Mouse (Mus musculus) right cerebral cortex, postnatal 10 days (tissue): Measurements from ENCODE around the gene Lamtor4.
"Not testable (repeated sequence)": the region's sequence is repeated elsewhere in the genome, so short reads cannot be mapped to it uniquely, and the experiment has no call there.

ENCODE experiments used
- DNase-seq, 2 experiments: peaks; one replicate each; pipeline ENCODE4 v3.0.0; 2021; ENCODE audit warnings: low spot score in 2 of 2

The Lamtor4 gene

GRCm38 (mm10) chr5:138255353-138256093, at the start of gene Lamtor4:
Gene Lamtor4, plus strand, starts transcription at chr5:138255482.
- DNase-seq, result peak; percentile 98 to 99

GRCm38 (mm10) chr5:138207253-138207652, 48.0 kb upstream of the Lamtor4 start:
- no peak for DNase-seq

DNA sequence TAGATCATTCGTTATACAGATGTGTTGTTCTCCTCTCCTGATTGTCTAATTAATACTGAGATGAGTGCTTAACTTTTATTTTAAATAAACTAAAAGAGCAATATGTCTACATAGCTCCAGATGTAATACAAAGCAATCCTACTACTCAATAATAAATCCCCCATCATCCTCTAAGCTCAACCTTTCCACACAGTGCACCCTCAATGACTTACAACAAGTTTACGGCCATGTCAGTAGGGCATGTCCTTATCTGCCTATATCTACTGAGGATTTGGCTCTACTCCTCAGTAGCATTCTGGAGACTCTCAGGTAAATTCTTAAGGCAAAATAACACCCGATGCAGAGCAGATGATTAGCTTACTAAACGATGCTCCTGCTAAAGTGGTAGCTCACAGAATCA, 47.4 kb upstream of the Lamtor4 start:
- no peak for DNase-seq

GRCm38 (mm10) chr5:138216632-138217031, 38.6 kb upstream of the Lamtor4 start:
- not testable (repeated sequence) for DNase-seq

- DNase-seq, result no peak
These were observed 35.4 kb upstream of the Lamtor4 start for GRCm38 (mm10) chr5:138219864-138220263.

DNA sequence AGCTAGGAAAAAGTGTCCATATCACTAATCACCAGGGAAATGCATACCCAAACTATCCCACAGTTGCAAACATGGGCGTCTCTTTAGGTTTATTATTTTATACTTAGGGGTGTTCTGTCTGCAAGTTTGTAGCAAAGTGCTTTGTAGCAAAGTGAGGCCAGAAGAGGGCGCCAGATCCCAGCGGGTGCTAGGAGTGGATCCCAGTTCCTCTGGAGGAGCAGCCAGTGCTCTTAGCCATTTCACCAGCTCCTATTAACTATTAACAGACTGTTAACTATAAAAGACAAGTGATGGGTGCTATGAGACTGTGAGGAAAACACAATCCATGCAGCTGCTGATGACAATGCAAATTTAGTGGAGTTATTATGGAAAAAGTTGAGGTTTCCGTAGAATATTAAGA, 33.2 kb upstream of the Lamtor4 start:
- DNase-seq, result peak; percentile 73 to 89

DNA sequence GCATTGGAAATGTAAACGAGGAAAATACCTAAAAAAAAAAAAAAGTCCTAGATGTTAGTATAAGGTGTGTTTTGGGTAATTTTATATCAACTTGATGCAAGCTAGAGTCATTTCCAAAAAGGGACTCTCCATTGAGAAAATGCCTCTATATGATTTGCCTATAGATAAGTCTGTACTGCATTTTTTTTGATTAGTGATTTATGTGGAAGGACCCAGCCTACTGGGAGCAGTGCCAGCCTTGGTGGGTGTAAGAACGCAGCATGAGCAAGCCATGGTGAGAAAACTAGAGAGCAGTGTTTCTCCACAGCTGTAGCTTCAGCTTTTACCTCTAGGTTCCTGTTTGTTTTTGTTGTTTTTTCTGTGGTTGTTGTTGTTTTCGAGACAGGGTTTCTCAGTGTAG, 32.0 kb upstream of the Lamtor4 start:
- peak; percentile 38 to 51 for DNase-seq

GRCm38 (mm10) chr5:138225700-138226099, 29.6 kb upstream of the Lamtor4 start, which contains the start of gene Nxpe5:
Gene Nxpe5, plus strand, starts transcription at chr5:138225898.
- no peak for DNase-seq

DNA sequence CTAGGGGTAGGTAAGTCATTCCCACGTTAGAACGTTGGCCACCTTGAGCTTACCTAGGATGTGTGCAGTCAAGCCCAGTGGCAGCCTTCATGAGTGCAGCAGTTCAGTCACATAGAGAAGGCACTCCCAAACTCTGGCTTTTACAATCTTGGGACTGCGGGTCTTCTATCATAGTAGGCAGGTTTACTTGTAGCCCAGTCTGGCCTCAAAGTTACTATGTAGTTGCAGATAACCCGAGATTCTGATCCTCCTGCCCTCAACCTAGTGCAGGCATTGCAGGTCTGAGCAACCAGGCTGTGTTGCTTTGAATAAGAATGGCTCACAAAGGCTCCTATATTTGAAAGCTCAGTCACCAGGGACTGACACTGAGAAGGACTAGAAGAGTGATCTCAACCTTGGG, 28.8 kb upstream of the Lamtor4 start:
- DNase-seq, result no peak

GRCm38 (mm10) chr5:138227367-138227766, 27.9 kb upstream of the Lamtor4 start:
- no peak for DNase-seq

- peak in 1 of 2 experiments; percentile 34 for DNase-seq
These were observed 27.3 kb upstream of the Lamtor4 start for GRCm38 (mm10) chr5:138228026-138228425.

DNA sequence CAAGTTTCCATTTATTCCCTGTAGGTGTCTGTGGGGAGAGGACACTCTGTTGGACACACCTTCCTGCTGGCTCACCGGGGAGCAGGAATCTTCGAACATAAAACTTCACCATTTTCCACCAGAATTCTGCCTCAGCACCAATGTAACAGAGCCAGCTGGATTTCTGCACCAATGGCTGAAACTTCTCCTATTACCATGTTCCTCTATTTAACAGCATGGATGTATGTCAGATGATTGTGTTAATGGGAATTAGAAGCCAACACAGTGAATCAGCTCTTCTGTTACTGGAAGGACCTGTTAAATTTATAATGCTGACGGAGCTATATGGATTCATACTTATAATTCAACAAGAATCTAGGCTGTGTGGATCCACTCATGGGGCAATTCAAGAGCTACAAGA, 25.8 kb upstream of the Lamtor4 start:
- DNase-seq, result no peak

DNA sequence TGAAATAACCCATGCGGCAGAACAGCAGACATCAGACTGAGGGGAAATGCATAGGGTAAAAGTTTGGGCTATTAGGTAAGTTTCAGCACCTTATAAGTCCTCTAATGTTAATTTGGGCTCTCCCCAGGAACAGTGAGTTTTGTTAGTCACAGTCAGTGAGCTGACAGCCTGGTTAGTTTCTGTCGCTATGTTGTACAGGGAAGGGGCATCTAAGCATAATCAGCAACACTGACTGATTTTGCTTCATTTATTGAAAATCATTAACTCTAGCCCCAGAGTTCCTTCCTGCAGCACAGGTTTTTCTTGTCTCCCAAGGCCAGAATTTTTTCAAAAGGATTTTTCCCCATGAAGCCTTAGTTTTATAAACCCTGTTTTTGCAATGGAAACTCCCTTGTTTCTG, 21.5 kb upstream of the Lamtor4 start:
- DNase-seq, result no peak

GRCm38 (mm10) chr5:138234224-138234623, 21.1 kb upstream of the Lamtor4 start:
- DNase-seq, result no peak

DNA sequence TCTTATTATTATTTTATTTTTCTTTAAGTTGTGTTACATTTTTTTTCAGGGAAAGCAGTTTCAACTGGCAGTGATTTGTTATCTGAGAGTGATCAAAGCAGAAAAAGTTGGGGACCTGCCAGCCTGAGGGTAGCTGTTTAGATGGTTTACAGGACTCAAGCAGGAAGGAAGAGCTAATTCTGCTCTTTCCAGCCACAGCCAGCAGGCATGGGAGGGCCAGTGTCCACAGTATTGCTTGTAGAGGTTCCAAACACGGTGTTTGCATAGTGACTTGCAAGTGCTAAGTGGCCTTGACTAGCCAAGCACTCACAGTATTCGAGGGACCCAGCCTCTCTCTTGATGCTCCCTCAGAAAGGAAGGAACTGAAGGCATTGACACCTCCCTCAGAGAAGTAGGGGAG, 13.8 kb upstream of the Lamtor4 start:
- DNase-seq, result no peak

- DNase-seq, result no peak
These were observed 4.1 kb upstream of the Lamtor4 start for GRCm38 (mm10) chr5:138251144-138251543.

DNA sequence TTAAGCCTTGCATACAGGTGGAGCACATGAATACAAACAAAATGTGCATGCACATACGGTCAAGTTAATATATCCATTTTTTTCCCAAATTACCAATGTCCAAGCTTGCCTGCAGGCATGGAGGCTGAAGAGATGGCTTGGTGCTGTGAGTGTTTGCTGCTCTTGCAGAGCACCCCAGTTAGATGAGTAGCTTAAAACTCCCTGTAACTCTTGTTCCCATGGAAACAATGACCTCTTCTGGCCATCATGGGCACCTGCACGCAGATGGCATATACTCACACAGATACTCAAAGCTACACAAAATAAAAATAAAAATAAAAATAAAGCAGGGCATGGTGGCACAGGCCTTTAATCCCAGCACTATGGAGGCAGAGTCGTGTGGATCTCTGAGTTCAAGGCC, 2.2 kb upstream of the Lamtor4 start:
- no peak for DNase-seq

DNA sequence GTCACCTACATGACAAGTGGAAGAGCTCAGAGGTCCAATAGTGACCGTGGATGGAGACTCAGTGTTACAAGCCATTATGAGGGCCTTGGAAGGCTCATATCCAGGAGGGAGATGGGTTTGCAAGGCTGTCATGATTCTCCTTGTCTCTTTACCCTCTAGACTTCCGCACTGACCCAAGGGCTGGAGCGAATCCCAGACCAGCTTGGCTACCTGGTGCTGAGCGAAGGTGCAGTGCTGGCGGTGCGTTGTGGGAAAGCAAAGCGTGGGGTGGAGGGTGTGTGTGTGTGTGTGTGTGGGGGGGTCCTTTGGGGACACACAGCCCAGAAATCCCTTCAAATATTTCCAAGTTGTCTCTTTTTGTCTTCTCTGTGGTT, 799 bp downstream of the Lamtor4 start:
- DNase-seq, result peak in 1 of 2 experiments; percentile 40

DNA sequence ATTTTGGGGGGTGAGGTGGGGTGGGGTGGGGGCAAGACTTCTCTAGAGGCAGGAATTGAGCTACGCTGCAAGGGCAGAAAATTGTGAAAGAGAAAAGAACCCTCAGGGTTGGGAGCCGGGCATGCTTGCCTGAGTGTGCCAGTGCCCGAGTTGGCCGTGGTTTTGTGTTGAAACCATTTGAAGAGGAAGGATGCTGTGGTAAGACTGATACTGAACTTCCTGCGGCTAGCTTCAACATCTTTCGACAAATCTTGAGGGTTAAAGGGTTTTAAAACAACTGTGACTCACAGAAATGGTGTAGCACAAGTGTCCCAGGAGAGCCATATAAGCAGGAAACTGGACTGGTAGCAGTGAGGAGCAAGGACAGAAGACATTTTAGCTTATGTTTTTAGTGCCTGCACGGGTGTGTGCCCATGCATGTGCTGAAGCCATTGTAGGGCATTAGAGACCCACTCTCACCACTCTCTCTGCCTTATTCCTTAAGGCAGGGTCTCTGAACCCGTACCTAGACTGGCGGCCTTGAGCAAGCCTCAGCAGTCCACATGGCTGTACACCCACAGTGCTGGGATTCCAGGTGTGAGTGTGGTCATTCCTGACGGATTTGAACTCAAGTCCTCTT, 1.8 kb downstream of the Lamtor4 start:
- no peak for DNase-seq

DNA sequence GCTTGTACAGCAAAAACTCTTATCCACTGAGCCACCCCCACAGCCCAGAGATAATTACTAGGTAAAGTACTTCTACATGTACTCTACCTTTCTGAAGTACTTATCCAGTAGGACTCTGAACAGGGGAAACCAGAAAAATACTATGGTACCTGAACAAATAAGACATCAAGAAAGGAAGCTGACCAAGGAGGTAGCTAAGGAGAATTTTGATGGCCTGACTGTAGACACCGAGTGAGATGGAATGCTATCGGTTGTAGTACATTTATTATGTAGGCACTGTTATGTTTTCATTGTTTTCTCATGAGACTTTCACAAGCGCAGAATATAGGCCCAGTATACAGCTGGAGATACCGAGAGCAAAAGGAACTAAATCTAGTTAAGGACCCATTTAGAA, 2.3 kb downstream of the Lamtor4 start:
- no peak for DNase-seq

DNA sequence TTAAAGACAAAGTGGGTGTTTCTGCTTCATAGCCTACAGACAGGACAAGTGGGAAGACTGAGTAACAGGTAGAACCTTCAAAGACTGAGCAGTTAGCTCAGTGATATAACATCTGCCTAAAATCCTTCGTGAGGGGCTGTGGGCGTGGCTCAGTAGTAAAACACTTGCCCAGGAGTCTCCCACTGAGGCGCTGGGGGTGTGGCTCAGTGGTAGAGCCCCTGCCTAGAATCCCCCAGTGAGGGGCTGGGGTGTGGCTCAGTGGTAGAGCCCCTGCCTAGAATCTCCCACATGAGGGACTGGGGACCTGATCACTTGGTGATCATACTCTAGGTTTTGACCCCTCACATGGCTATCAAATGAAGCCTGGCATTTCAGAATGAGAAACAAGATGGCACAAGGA, 2.8 kb downstream of the Lamtor4 start:
- no peak for DNase-seq

GRCm38 (mm10) chr5:138258542-138258941, 3.3 kb downstream of the Lamtor4 start:
- DNase-seq, result no peak

DNA sequence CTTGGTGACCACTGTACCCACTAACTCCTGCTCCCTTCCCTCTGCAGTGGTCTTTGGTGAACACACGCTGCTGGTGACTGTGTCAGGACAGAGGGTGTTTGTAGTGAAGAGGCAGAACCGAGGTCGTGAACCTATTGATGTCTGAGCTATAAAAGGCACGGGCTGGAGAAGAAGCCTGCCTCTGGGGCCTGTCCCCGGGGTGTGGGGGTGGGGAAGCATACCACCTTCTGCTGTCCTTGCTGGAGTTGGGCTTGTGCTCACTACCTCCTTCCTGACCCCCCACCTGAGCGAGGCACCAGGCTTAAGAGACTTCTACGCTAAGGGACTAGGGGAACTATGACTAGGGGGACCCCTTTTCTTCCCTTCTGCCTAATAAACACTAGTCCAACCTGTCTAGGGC, 3.7 kb downstream of the Lamtor4 start:
- no peak for DNase-seq

GRCm38 (mm10) chr5:138260051-138260450, 4.8 kb downstream of the Lamtor4 start:
- no peak for DNase-seq
